Mouse (Mus musculus) splenic B cell, adult 2 months (primary cell): ENCODE data around the gene 1700030K09Rik.

Source experiments
- DNase-seq: peaks from one replicate; pipeline ENCODE4 v3.0.0-alpha.2; 2011; ENCODE audit warnings: low read depth, low spot score
- H3K27me3 ChIP-seq: 2 replicates; pipeline ENCODE4 v1.6.1; 2012; ENCODE audit warnings: mild to moderate bottlenecking, low read length, moderate library complexity, mixed read lengths; ENCODE audit not compliant: control insufficient read depth, poor library complexity, insufficient read depth, severe bottlenecking
- H3K36me3 ChIP-seq: 2 replicates; pipeline ENCODE4 v1.6.1; 2012; ENCODE audit warnings: mild to moderate bottlenecking, low read length, moderate library complexity, mixed read lengths; ENCODE audit not compliant: control insufficient read depth, poor library complexity, insufficient read depth, severe bottlenecking

The 1700030K09Rik gene

DNA sequence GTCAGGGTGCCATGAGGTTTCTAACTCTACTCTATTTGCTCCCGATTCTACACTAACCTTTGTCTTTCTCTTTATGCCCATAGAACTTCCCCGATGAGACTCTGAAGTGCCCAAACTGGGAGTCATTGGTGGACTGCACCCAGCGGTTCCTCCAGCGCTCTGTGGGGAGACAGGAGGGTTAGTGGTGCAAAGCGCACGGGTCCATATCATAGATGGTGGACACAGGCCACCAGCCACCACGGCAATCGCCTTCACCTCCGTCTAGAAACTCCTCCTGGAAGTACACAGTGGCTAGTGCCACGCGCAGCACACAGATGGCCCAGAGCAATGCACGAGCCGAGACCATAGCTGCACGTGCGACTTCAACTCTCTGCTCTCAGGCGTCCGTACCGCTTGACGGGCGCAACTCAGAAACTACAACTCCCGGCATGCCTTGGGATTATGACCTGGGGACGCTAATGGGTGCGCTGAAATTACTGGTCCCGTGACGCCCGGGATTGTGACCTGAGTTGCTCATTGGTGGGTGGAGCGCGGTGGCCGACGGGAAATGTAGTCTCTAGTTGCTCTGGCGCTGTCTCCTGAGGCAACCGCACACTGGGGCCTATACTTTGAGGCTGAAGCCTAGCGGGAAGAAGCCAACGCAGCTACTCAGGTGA lies at the start of gene 1700030K09Rik, which contains the start of gene Calr3:
Gene 1700030K09Rik (plus strand): TSS at position 543 of the 656 bp plus-strand sequence.
Gene Calr3 (minus strand): TSS at position 533 of the 656 bp plus-strand sequence.
- H3K27me3 ChIP-seq: no peaks in the 10 kb centered on the region
- DNase-seq: peak; percentile 98
- H3K36me3 ChIP-seq: no peaks in the 10 kb centered on the region

DNA sequence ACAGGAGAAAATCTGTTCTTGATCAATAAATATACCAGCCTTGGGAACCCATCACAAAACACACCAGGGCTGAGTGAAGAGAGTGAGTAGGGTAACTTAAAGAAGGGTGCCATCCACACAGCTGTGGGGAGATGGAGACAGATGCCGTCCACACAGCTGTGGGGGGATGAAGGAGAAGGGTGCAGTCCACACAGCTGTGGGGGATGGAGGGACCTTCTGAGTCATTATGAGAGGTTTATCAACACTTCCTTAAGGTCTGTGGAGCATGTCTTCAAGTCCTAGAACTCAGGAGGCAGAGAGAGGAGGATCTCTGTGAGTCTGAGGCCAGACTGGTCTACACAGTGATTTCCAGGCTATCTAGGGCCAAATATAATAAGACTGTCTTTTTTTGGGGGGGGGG lies 42.3 kb upstream of the 1700030K09Rik start:
- no peaks in the 10 kb centered on the region for H3K36me3 ChIP-seq
- DNase-seq: peak; percentile 16

DNA sequence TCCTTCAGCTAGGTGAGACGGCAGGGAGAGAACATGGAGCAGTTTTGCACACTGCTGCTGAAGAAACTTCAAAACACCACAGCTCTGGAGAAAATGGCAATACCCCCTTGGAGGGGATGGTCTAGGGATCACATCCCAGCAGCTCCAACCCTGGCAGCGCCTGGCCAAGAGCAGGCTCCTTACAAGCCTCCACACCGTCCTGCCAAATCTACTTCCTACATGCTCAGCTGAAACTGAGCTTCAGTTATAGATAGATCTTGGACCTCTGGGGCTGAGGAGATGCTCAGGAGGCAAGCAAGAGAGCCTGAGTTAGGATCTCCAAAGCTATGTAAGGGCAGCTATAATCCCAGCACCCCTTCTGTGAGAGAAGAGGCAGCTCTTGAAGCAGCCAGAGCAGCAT lies 40.7 kb upstream of the 1700030K09Rik start:
- DNase-seq: no peak
- no peaks in the 10 kb centered on the region for H3K36me3 ChIP-seq
- H3K27me3 ChIP-seq: no peaks in the 10 kb centered on the region

More for the DNA sequence above, 42.3 kb upstream of the 1700030K09Rik start:
- no peaks in the 10 kb centered on the region for H3K27me3 ChIP-seq

DNA sequence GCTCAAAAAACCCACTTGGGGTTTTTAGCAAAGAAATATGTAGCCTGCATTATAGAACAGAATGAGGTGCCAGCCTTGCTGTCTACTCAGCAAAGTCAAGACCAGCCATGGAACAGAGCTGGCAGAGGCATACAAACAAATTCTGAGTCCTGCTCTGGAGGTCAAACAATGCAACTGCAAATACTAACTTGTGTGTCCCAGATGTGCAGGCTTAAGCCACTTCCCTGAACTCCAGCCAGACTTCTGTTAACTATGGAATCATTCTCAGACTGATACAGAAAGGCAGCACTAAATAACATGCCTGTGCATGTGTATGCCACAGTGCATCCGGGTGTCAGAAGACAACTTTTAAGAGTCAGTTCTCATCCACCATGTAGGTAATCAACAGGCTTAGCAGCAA lies 35.8 kb upstream of the 1700030K09Rik start:
- H3K27me3 ChIP-seq: no peaks in the 10 kb centered on the region

DNA sequence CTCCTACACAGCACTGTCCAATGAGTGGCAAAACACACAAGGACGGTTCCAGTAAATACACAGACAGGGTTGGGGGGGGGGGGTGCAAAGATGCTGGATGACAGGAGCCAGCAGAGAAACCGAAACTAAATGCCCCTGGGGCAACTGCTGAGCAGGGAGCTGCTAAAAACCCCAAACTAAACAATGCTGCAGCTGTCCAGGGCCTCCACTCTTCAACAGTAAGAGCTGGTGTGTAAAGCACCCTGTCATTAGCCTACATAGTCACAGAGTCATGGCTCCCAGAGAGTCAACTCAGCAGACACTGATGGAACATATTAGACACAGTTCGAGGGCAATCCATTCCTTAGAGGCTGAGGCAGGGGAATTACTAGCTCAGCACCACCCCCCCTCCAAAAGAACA lies 34.2 kb upstream of the 1700030K09Rik start:
- peak; percentile 28 for DNase-seq
- H3K36me3 ChIP-seq: no peaks in the 10 kb centered on the region
- no peaks in the 10 kb centered on the region for H3K27me3 ChIP-seq

More for the DNA sequence above, 35.8 kb upstream of the 1700030K09Rik start:
- no peak for DNase-seq
- no peaks in the 10 kb centered on the region for H3K36me3 ChIP-seq

DNA sequence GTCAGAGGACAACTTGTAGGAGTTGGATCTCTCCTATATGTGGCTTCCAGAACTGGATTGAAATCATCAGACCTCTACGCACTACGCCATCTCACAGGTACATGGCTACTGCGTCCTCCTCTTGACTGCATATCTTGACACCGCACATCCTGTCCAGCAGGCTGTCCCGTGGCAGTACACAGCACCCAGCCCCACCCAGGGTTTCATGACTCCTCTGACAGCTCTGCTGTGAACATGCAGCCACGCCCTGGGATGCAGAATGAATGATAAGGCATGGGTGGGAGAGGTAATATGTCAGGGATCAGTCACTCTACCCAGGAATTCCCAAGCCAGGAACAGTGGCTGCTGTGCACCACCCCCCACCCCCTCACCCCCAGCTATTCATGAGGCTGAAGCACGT lies 29.8 kb upstream of the 1700030K09Rik start:
- Histone ChIP-seq H3K36me3 (no peaks in the 10 kb centered on the region), H3K27me3 (no peaks in the 10 kb centered on the region)
- no peak for DNase-seq

DNA sequence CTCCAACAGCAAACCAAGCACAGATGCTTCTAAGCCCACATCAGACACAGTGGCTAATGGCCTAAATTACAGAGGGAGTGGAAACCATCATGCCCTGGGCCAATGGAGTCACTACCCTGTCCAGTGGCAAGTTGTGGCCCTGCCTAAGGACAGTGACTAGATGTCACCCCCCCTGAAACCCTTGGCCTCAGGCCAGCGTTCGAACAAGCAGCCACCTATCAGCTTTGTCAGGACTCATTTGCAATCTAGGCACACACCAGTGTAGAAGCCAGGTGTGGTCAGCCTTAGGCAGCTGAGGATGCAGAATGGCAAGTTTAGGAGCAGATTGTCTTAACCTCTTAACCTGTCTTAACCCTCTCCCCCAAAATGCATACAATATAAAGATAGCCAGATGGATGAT lies 28.4 kb upstream of the 1700030K09Rik start:
- Histone ChIP-seq H3K27me3 (no peaks in the 10 kb centered on the region), H3K36me3 (no peaks in the 10 kb centered on the region)
- no peak for DNase-seq

DNA sequence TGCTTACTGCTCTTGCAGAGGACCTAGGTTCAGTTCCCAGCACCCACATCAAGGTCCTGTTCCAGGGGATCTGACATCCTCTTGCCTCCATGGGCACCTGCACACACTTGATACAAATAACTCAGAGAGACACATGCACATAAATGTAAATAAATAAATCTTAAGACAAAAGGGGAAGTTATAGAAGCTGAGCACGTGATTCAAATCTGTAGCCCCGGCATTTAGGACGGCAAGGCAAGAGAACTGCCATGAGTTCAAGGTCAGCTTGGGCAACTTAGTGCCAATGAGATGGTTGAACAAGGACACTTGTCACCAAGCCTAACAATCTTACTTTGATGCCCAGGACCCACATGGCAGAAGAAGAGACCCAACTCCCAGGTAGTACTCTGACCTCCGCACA lies 25.6 kb upstream of the 1700030K09Rik start:
- no peaks in the 10 kb centered on the region for H3K36me3 ChIP-seq
- DNase-seq: no peak

DNA sequence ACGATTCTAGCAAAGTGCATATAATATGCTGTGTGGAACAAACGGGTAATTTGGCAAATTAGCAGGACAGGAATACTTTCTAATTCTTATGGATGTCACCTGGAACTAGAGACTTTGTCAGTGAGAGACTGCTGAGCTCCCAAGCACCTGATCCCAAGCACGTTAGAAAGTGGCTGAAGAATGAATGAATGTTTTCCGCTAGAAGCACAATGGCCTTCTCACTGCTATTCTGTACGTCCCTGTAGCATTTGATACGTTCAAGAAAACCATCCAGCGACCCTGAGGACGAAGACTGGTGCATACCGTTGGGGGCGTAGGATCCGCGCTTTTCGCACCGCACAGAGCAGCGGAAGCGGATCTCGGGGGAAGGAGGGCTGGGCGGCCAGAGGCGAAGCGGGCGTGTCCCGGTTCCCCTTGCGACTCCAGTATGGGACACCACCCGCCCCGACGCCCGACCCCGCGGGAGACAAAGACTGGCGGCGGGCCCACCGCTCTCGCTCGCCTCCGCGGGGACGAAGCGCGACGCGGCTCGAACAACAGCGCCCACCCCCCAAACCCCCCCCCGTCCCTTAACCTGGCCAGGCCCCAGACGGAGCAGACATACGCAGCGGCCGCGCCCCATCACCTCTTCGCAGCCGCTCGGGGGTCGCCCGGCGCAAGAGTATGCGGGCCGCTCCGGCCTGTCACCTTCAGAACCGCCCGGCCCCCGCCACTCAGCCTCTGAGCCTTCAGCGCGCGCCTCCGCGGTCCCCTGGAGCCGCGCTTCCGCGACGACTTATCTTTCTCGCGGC lies 22.9 kb upstream of the 1700030K09Rik start:
- H3K27me3 ChIP-seq: no peaks in the 10 kb centered on the region
- no peaks in the 10 kb centered on the region for H3K36me3 ChIP-seq
- peak; percentile 56 for DNase-seq

More for the DNA sequence above, 25.6 kb upstream of the 1700030K09Rik start:
- H3K27me3 ChIP-seq: no peaks in the 10 kb centered on the region

DNA sequence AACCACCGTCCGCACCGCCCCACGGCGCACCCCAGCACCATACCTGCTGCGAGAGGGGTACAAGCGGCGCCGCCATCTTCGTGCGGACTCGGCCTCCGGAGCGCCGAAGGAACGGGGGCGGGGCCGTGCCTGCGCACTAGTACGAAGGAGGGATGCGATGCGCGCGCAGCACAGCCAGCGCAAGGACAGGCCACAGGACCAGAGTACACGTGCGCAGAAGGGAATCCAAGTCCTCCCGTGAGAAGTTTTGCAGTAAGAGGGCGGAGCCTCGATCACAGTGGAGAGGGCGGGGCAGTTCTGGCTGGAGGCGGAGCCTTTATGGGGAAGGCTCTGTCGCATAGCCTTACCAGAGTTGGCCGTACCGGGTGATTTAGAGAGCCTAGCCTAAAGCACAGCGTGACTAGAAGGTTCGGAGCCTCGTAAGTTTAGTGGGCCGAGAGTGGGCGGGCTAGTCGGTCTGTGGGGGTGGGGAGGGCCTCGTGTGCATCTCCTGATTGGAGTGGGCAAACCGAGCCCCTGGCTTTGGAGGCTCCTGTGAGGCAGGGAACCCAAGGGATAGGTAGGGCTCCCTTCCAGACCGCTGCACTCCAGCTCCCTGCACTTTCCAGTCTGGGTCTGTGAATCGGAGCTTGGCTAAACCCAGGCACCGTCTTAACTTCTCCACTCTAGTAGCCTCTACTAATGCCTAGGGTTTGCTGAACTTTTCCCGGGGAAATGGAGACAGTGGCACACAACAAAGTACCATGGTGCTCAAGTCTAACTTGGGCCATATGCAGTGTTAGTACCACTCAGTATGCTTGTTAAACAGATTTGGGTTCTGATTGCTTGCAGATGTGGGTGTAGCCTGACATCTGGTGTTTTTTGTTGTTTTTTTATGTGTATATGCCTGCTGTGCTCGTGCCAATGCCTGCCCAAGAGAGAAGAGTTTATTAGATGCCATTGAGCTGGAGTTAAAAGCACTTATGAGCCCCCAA lies 22.0 kb upstream of the 1700030K09Rik start, which contains the start of gene Eps15l1:
Gene Eps15l1 (minus strand): TSS at position 99 of the 974 bp plus-strand sequence.
- DNase-seq: peak; percentile 100
- no peaks in the 10 kb centered on the region for H3K36me3 ChIP-seq

DNA sequence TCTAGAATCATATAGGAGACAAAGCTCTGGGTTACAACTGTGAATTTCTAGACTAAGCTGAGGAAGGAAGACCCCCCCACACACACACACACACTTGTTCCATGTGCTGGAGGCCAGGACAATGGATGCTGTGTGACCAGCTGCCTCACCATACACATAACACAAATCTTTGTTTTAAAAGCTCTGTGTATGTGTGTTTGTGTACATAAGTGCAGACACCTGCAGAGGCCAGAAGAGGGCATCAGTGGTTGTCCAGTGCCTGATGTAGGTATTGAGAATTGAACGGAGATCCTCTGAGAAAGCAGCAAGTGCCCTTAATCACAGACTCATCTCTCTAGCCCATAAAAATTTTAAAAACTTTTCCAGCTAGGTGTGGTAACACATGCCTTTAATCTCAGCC lies 20.8 kb upstream of the 1700030K09Rik start:
- peak; percentile 63 for DNase-seq
- no peaks in the 10 kb centered on the region for H3K36me3 ChIP-seq
- no peaks in the 10 kb centered on the region for H3K27me3 ChIP-seq

More for the DNA sequence above, 22.0 kb upstream of the 1700030K09Rik start, which contains the start of gene Eps15l1:
- no peaks in the 10 kb centered on the region for H3K27me3 ChIP-seq

DNA sequence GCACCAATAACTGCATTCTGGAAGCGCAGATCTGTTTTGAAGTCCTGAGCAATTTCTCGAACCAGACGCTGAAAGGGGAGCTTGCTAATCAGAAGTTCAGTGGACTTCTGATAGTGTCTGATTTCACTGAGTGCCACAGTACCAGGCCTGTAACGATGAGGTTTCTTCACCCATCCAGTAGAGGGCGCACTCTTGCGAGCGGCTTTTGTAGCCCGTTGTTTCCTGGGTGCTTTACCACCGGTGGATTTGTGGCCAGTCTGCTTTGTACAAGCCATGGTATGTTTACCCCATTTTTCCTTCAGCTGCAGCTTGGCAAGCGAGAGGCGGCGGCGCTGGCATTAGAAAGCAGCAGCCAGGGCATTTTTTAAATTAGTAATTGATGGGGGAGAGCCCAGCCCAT lies 14.0 kb upstream of the 1700030K09Rik start:
- Histone ChIP-seq H3K36me3 (no peaks in the 10 kb centered on the region), H3K27me3 (no peaks in the 10 kb centered on the region)
- DNase-seq: peak; percentile 76

DNA sequence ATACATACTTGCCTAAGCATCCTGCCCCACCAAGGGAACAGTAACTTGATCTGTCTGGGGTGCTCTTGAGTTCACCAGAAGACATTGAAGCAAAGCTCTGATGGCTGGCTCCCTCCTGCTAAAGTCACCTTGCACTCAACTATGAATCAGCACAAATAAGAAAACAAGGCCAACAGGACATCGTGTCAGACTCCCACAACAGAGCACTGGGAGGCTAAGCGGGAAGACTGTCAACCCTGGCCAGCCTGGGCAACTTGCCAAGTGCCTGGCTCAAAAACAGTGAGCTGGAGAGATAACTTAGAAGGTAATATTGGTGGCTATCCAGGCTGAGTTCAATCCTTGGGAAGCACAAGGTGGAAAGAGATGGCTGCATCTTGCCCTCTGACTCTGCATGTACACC lies 8.7 kb upstream of the 1700030K09Rik start:
- DNase-seq: no peak
- no peaks in the 10 kb centered on the region for H3K36me3 ChIP-seq

DNA sequence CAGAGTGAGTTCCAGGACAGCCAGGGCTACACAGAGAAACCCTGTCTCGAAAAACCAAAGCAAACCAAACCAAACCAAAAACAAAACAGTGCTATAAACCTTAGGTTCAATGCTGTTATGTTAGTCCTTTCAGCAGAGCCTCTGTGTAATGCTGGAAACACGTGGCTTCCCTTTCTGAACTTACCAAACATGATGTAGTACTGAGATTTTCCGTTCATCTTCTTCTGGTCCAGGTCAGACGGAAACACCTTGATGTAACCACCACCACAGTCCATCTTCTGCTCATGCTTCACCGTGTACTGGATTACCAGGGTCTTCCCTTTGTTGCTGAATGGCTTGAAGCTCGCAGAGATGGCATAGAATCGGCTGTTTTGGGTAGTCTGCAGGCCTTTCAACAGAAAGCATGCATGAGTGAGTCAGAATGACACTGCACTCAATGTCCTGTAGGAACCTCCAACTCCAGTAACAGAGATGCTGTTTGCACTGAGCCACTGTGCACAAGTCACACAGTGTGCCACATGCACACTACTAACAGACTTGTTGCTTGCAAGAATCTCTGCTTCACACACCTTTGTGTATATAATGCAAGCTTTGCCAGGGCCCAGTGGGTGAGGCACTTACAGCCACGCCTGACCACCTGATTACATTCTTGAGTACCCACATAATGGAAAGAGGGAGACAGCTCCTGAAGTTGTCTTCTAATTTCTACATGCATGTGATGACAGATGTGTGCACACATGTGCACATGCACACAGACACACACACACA lies 5.2 kb upstream of the 1700030K09Rik start:
- Histone ChIP-seq H3K27me3 (no peaks in the 10 kb centered on the region), H3K36me3 (no peaks in the 10 kb centered on the region)
- no peak for DNase-seq

More for the DNA sequence above, 8.7 kb upstream of the 1700030K09Rik start:
- no peaks in the 10 kb centered on the region for H3K27me3 ChIP-seq
